Mouse (Mus musculus) thymus, adult 2 months (tissue): Measurements from ENCODE around the gene Hist2h2aa2.
"Not testable (repeated sequence)": the region's sequence is repeated elsewhere in the genome, so short reads cannot be mapped to it uniquely, and the experiment has no call there.

ENCODE experiments used
- CTCF ChIP-seq: fragments of 200-500 bp; IDR thresholded peaks from 2 replicates; pipeline ENCODE4 v1.5.1; 2012; ENCODE audit warnings: mild to moderate bottlenecking, control low read depth, low read length, moderate library complexity, borderline replicate concordance; ENCODE audit not compliant: control insufficient read depth, poor library complexity, insufficient read depth; ENCODE audit errors: extremely low read depth
- POLR2A ChIP-seq: fragments of 200-500 bp; IDR thresholded peaks from 2 replicates; pipeline ENCODE4 v1.6.1; 2012; ENCODE audit warnings: mild to moderate bottlenecking, low read length, control low read depth, moderate library complexity; ENCODE audit not compliant: control insufficient read depth, poor library complexity, insufficient read depth; ENCODE audit errors: extremely low read depth

DNA sequence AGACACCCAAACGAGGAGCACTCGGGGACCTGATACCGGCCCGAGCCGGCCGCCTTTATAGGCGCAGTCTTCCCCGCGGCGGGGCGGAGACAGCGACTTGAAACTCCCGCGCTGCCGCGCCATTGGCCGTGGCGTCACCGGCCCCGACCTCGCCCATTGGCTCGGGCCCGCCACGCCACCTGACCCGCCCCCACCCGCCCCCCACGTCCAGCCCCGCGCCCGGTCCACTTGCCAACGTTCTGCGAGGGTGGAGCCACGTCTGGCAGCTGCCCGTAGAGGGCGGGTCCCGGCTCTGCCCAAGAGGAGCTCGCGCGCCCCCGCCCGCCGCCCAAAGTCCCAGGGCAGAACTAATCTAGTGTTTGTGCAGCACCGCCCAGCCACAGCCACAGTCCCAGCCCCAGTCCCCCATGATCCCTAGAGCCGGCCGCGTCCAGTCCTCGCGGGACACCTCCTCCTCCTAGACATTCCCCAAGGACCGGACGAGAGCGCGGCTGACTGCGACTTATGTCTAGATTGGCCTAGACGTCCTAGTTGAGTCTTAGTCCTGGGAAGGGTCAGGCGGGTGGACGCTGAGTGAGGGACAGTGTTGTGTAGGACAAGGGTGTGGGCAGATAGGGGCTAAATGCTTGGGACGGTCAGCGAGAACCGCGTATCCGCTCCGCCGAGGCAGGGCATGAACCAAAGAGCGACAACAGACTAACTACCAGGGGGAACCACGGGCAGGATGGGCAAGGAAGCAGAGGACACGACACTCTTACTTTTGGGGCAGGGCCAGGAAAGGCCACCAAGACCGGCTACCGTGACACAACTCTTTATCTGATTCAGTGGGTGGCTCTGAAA is 902 bp downstream of the Hist2h2aa2 start, which contains the start of gene Hist2h3c2:
- TF ChIP-seq CTCF, POLR2A: not testable (repeated sequence)
